Mouse (Mus musculus): ENCODE measurements at regions not wholly inside any gene's neighbourhood (a gene's known extent, or its start where the extent isn't known, plus 50 kb on each side); places are given as distances from the start of the nearest gene placed in this dataset.

DNA sequence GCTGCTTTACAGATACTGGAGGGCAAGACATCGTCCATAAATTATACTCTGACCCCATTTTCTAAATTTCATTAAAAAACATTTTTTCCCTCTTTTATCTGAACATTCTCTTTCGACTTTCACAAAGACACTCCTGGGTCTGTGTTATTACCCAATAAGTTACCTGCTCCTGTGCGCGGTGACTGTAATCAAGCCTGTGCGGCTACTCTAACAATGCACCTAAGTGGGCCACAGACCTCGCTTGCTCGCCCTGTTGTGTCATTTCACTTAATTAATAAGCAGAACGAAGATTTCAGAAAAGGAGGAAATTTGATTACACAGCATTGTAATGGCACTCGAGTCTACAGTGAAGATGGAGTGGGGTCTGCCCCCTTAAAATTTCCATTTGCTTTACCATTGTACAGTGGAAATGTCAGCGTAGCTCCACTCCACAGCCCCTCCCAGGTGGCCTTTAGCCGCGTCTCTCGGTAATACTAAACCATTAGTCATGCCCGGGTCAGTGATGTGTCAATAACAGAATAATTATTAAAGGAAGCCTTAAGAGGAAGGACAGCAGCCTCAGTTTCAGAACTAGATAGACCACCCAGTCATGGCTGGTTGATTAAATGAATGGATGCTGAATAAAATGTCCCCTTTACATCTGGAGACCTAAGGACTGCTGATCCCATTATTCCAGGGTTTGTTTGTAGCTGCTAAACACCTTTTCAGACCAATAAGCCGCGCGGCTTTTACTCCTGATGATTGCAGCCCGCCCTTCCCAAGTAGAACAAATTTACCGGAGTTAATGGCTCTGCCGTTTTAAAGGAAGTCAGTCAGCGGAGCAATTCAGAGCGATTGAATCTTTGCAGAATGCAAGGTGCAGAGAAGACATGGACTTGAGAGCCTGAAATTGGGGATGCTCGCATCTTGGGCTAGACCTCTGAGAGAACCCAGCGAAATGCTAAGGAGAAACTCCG, 194.5 kb upstream of the Creb1 start:
- no peaks in the 10 kb centered on the region for H3K36me3 ChIP-seq (ENCODE audit: control insufficient read depth, insufficient read depth, low read length)
- TF ChIP-seq POLR2A (IDR thresholded peaks at IDR 0.05; ENCODE audit: extremely low read depth, insufficient read depth, low read length) (no peak), CTCF (IDR thresholded peaks at IDR 0.05; ENCODE audit: low read depth, low read length) (no peak)
- H3K4me1 ChIP-seq (ENCODE audit: control insufficient read depth, insufficient read depth, low read length), result no peaks in the 10 kb centered on the region
- no peak for DNase-seq (ENCODE audit: extremely low read depth, low read depth, low spot score)
- no peak overlapping the region for H3K27ac ChIP-seq (replicated peaks; ENCODE audit: insufficient read depth, low read depth, low read length)
- H3K9ac ChIP-seq (ENCODE audit: low read depth, low read length), result no peak overlapping the region
- 65% methylated on average over 25 of the region's 25 CpGs for WGBS
- H3K79me2 ChIP-seq (ENCODE audit: control insufficient read depth, insufficient read depth, low read length), result no peaks in the 10 kb centered on the region
- no peaks in the 10 kb centered on the region for H3K27me3 ChIP-seq (ENCODE audit: control insufficient read depth, insufficient read depth, low read length)
- H3K4me3 ChIP-seq (ENCODE audit: insufficient read depth, low read depth, low read length), result no peak overlapping the region

DNA sequence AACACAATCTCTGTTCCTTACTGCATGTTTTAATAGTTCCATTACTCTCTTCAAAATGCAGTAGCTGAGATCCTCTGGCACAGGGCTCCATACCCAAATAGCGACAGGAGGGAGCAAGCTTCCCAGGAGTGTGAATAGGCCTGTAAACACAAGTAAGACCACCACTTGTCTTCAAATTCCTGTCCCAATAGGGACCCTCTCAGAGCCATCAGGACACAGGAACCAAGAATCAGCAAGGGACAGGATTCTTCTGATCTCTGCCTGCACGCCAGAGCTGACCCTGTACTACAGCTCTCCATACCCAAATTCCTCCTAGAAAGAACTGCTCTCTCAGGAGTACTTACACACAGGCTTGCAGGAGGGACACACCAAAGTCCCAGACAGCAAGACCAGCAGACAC, 200.9 kb upstream of the Creb1 start:
- 92% methylated on average over 2 of the region's 2 CpGs for WGBS
- no peak overlapping the region for H3K9ac ChIP-seq (ENCODE audit: low read depth, low read length)
- no peaks in the 10 kb centered on the region for H3K79me2 ChIP-seq (ENCODE audit: control insufficient read depth, insufficient read depth, low read length)
- no peaks in the 10 kb centered on the region for H3K36me3 ChIP-seq (ENCODE audit: control insufficient read depth, insufficient read depth, low read length)
- H3K27ac ChIP-seq (replicated peaks; ENCODE audit: insufficient read depth, low read depth, low read length), result no peak overlapping the region
- no peaks in the 10 kb centered on the region for H3K4me1 ChIP-seq (ENCODE audit: control insufficient read depth, insufficient read depth, low read length)
- no peaks in the 10 kb centered on the region for H3K27me3 ChIP-seq (ENCODE audit: control insufficient read depth, insufficient read depth, low read length)
- DNase-seq (ENCODE audit: extremely low read depth, low read depth, low spot score), result no peak
- no peak overlapping the region for H3K4me3 ChIP-seq (ENCODE audit: insufficient read depth, low read depth, low read length)
- TF ChIP-seq POLR2A (IDR thresholded peaks at IDR 0.05; ENCODE audit: extremely low read depth, insufficient read depth, low read length), result no peak
- no peak for TF ChIP-seq CTCF (IDR thresholded peaks at IDR 0.05; ENCODE audit: low read depth, low read length)

DNA sequence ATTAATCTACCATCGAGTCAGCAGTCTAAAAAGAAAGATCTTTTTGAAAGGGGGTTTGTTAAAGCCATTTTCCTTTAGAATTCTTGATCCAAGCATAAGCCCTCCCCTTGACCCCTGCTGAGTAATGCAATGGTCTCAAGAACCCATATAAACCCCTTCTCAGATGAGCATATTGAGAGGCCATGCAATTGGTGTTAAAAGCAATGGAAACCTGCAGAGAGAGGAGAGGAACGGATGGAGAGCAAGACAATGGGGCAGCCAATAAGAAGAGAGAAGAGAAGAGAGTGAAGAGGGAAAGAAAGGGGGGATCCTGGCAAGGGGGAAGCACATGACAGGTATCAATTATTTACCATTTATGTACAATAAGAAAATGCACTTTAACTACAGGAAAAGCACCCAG, 201.7 kb upstream of the Creb1 start:
- no peaks in the 10 kb centered on the region for H3K27me3 ChIP-seq (ENCODE audit: control insufficient read depth, insufficient read depth, low read length)
- no peak overlapping the region for H3K9ac ChIP-seq (ENCODE audit: low read depth, low read length)
- WGBS, result 75% methylated on average over 2 of the region's 2 CpGs
- H3K79me2 ChIP-seq (ENCODE audit: control insufficient read depth, insufficient read depth, low read length), result no peaks in the 10 kb centered on the region
- H3K36me3 ChIP-seq (ENCODE audit: control insufficient read depth, insufficient read depth, low read length), result no peaks in the 10 kb centered on the region
- DNase-seq (ENCODE audit: extremely low read depth, low read depth, low spot score), result no peak
- no peak overlapping the region for H3K4me3 ChIP-seq (ENCODE audit: insufficient read depth, low read depth, low read length)
- no peak for TF ChIP-seq CTCF (IDR thresholded peaks at IDR 0.05; ENCODE audit: low read depth, low read length)
- no peak for TF ChIP-seq POLR2A (IDR thresholded peaks at IDR 0.05; ENCODE audit: extremely low read depth, insufficient read depth, low read length)
- no peaks in the 10 kb centered on the region for H3K4me1 ChIP-seq (ENCODE audit: control insufficient read depth, insufficient read depth, low read length)
- no peak overlapping the region for H3K27ac ChIP-seq (replicated peaks; ENCODE audit: insufficient read depth, low read depth, low read length)

DNA sequence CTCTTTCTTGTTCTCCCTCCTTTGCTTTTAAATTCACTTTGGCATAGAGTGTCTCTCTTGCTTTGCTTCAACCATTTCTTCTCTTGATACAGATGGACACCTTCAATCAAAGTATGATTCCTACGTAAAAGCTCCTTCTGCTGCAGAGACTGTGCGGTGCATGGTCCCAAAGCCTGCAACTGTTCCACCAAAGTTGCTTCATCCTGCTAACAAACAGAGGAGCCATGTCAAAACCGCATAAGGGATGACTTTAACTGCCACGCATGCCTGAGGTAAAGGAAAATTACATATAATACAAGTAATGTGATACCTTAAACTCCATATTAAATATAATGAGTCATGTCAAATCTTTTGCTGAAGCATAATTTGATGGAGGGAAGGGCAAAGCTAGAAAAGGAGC, 200.1 kb upstream of the Klf7 start:
- H3K9ac ChIP-seq (ENCODE audit: low read depth, low read length), result no peak overlapping the region
- H3K79me2 ChIP-seq (ENCODE audit: control insufficient read depth, insufficient read depth, low read length), result no peaks in the 10 kb centered on the region
- no peaks in the 10 kb centered on the region for H3K36me3 ChIP-seq (ENCODE audit: control insufficient read depth, insufficient read depth, low read length)
- 0 out of 2 replicates have a peak, but pooled peaks cover 2% of the 10 kb centered on the region for H3K4me1 ChIP-seq (ENCODE audit: control insufficient read depth, insufficient read depth, low read length)
- 89% methylated on average over 4 of the region's 4 CpGs for WGBS
- no peaks in the 10 kb centered on the region for H3K27me3 ChIP-seq (ENCODE audit: control insufficient read depth, insufficient read depth, low read length)
- DNase-seq (ENCODE audit: extremely low read depth, low read depth, low spot score), result no peak
- H3K4me3 ChIP-seq (ENCODE audit: insufficient read depth, low read depth, low read length), result no peak overlapping the region
- H3K27ac ChIP-seq (replicated peaks; ENCODE audit: insufficient read depth, low read depth, low read length), result no peak overlapping the region
- no peak for TF ChIP-seq POLR2A (IDR thresholded peaks at IDR 0.05; ENCODE audit: extremely low read depth, insufficient read depth, low read length)
- TF ChIP-seq CTCF (IDR thresholded peaks at IDR 0.05; ENCODE audit: low read depth, low read length), result no peak

DNA sequence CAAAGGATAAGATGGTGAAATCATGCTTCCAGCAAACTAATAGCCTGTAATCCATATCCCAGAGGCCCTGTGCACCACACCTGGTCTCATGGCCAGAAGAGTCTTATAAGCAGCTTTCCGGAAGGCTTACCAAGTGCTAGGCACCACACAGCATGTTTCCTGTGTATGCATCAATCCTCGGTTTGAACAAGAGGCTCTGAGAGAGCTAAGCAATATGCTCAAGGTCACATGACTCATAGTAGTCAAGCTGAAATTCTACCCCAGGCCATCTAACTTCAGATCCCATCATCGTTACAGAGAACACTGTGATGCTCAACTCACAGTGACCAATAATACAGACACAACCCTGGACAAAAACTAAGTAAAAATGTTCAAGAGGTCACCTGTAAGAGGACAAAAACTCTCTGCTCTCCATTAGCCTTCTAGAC, 197.1 kb upstream of the Klf7 start:
- TF ChIP-seq POLR2A (IDR thresholded peaks at IDR 0.05; ENCODE audit: extremely low read depth, insufficient read depth, low read length) (no peak), CTCF (IDR thresholded peaks at IDR 0.05; ENCODE audit: low read depth, low read length) (no peak)
- no peaks in the 10 kb centered on the region for H3K36me3 ChIP-seq (ENCODE audit: control insufficient read depth, insufficient read depth, low read length)
- no peaks in the 10 kb centered on the region for H3K79me2 ChIP-seq (ENCODE audit: control insufficient read depth, insufficient read depth, low read length)
- no peak overlapping the region for H3K4me3 ChIP-seq (ENCODE audit: insufficient read depth, low read depth, low read length)
- 73% methylated on average over 3 of the region's 3 CpGs for WGBS
- H3K27me3 ChIP-seq (ENCODE audit: control insufficient read depth, insufficient read depth, low read length), result no peaks in the 10 kb centered on the region
- no peak overlapping the region for H3K27ac ChIP-seq (replicated peaks; ENCODE audit: insufficient read depth, low read depth, low read length)
- 0 out of 2 replicates have a peak, but pooled peaks cover 2% of the 10 kb centered on the region for H3K4me1 ChIP-seq (ENCODE audit: control insufficient read depth, insufficient read depth, low read length)
- H3K9ac ChIP-seq (ENCODE audit: low read depth, low read length), result no peak overlapping the region
- DNase-seq (ENCODE audit: extremely low read depth, low read depth, low spot score), result no peak

Measured in liver, adult 2 months (tissue).